Mouse (Mus musculus) frontal cortex, postnatal 14 days (tissue): ENCODE measurements around the gene Pcnx3.

Experiments used
- DNase-seq, 2 experiments: peaks; one replicate each; pipeline ENCODE4 v3.0.0; 2022; ENCODE audit warnings: low spot score in 2 of 2

Pcnx3 gene

GRCm38 (mm10) chr19:5684236-5684635 is 4.5 kb downstream of the Pcnx3 start:
- no peak for DNase-seq

DNA sequence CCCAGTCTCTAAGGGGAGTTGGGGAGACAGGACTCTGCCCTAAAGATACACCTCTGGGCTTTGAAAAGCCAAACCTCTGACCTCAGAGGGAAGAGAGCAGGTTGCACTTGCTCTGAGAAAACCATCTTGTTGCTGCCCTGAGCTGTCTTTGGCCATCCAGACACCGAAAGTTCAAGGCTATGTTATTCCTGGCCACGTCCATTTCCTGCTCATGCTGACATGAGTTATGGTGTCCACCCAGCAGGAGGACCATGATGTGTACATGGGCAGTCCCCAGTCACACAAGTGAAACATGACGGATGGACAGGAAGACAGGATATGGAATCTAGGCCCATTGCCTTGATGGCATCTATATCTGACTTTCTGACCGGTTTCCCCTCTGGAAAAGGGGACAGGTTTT is 8.3 kb downstream of the Pcnx3 start:
- no peak for DNase-seq

GRCm38 (mm10) chr19:5668372-5668771 is 20.3 kb downstream of the Pcnx3 start:
- no peak for DNase-seq

GRCm38 (mm10) chr19:5666386-5666785 is 22.3 kb downstream of the Pcnx3 start:
- no peak for DNase-seq

DNA sequence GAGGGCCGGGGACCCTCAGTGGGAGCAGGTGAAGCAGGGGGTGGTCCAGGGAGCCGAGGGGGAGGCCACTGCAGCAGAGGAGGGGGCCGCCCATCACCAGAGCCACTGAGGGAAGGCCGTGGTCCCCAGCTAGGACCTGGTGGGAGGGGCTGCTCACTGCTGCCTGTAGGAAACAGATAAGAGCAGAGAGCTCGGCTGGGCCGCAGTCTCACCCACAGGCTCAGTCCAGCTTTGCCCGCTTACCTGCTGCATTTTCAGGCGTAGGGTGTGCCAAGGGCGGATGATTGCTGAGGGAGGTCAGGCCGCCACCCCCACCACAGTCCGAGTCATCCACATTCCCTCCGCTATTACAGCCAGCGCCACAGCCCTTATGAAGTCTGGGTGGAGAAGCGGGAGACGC is 23.2 kb downstream of the Pcnx3 start:
- no peak for DNase-seq

DNA sequence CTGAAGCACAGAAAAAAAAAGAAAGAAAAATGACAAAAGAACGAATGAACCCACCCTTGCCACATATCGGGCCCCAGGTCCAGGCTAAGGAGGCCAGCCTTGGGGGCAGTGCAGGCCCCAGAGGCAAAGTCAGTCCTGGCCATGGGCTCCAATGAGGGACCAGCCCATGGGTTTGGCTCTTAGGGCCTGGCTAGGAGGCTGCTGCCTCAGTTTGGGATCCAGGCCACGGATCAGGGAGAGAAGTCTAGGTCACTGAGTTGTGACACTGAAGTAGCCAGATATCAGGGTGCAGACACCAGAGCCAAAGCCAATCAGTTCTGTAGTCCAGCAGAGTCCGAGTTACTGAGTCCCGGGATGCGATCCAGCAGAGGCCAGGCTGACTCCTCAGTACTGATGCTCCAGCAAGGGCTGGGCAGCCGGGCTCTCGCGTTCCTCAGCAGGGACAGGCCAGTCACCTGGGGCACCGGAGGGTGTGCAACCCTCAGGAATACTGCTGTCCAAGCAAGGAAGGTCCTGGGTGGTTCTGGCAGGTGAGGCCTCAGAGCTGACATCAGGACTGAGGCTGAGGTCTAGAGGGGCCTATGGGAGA is 23.9 kb downstream of the Pcnx3 start:
- DNase-seq = no peak

- peak; percentile 65 to 76 for DNase-seq
These were observed 25.5 kb downstream of the Pcnx3 start, which contains the start of gene Sipa1 for GRCm38 (mm10) chr19:5662981-5663913. Sipa1 (minus strand) TSS chr19:5663707.

DNA sequence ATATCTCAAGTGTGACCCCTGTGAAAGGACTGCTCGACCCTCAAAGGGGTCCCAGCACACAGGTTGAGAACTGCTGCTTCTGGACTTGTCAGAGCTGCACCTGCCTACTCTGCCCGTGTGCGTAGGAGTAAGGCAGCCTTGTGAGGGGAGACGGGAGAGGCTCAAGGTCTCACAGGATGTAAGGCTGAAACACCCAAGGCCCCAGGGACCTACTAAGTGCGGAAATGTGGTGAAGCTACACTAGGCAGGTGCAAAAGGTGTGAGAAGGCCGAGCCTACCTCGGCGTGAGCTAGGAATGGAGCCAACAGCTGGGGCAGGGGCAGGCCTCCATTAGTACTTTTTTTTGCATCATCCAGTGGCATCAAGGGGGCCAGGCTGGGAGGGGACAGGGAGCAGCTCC is 26.4 kb downstream of the Pcnx3 start:
- DNase-seq = no peak

DNA sequence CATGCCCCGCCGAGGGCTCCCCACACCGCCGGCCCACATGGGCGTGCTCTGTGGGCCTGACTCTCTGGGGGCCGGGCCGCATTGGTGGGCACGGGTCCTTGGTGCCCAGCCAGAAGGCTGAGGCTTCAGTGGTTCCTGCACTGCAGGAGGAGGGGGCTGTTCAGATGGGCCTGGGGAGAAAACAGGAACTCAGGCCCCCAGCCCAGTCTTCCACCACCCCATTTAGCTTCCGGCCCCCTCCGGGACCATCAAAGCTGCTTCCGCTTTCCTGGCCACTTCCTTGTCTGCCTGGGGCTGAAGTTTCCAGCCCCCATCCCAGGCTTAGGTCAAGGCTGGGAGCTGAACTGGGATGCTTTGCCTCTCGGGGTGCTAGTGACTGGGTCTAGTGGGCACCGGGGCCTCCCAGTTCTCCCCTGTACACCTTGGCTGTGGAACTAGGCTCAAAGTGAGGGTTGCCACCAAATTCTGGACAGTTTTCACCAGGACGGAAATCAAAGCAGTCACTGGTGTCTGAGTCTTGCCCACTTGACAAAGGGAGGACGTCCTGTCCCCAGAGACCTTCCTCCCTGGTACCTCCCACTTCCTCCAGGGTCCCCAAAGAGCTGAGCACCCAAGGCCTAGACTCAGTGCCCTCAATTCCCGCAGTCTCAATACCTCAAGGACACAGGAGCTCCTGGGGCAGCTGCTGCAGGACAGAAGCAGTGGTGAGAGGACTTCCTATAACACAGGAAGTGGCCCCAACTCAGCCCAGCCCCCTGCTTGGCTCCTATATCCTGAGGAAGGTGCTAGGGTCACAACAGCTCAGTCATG is 27.6 kb downstream of the Pcnx3 start:
- peak in 1 of 2 experiments; percentile 44 for DNase-seq

GRCm38 (mm10) chr19:5654720-5655298 is 33.9 kb downstream of the Pcnx3 start:
- DNase-seq = no peak

DNA sequence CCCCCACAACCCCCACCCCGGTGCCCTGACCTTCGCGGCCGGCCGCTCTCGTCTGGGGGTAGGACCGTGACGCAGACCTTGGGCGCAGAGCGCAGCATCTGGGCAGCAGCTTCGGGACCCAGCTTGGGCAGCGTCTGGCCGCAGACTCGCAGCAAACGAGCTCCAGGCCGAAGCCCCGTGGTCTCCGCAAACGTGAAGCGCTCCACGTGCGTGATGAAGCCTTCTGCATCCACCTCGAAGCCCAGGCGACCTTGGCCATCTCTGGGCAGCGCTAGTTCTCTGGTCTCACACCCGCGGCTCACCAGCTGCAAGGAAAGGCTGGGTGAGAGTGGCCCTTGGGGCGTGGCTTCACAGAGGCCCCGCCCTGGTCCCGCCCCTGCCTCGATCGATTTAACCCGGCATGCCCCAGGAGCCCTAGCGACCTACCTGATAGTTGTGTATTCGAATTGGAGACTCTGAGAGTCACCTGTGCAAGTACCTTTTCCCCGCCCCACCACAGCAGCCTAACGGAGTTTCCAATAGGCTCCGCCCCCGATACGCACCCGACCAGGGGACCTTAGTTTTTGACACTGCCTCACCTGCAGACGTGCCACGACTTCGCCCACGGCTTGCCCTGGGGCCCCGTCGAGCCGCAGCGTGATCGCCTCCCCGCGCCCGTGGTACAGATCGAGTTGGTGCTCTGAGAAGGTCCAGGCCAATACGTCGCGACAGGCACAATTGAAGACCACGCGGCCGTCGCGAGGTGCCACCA is 34.6 kb downstream of the Pcnx3 start:
- no peak for DNase-seq

DNA sequence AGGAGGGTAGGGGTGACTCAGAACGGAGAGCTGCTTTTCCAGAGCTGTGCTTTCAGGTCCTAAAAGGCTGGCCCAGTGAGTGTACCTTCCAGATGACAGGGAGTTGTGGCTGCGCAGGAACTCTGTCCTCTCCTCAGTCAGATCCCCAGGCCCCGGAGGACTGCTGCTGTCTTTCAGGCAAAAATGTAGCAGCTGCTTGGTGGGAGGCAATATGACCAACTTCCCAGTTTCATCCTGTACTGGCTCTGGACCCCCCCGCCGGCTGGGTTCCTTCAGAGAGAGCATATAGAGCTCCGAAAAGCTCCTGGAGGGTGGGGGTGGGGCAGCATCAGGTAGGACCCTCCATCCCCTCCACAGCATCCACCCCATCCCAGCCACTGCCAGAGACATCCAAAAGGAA is 36.1 kb downstream of the Pcnx3 start:
- no peak for DNase-seq

GRCm38 (mm10) chr19:5651502-5652274 is 37.0 kb downstream of the Pcnx3 start:
- DNase-seq = no peak

DNA sequence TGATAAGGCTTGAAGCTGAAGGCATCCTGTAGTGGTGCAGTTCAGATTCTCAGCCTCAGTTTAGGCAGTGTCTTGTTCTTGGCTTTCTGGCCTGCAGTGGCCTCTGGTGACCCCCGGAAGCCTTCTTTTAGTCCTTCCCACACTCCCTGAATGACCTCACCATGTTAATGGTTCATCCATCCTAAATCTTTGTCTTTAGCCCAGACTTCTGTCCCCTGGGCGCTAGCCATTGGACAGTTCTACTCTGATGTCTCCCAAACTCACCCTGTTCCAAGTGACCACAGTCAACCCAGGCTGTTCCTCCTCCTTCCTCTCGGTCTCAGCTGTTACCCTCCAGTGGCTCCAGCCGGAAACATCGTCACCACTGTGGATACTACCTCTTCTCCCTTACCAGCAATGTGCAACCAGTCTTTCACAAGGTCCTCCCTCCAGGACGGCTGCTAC is 39.4 kb downstream of the Pcnx3 start:
- no peak for DNase-seq

GRCm38 (mm10) chr19:5648401-5649297 is 40.1 kb downstream of the Pcnx3 start:
- DNase-seq = peak; percentile 71 to 75

DNA sequence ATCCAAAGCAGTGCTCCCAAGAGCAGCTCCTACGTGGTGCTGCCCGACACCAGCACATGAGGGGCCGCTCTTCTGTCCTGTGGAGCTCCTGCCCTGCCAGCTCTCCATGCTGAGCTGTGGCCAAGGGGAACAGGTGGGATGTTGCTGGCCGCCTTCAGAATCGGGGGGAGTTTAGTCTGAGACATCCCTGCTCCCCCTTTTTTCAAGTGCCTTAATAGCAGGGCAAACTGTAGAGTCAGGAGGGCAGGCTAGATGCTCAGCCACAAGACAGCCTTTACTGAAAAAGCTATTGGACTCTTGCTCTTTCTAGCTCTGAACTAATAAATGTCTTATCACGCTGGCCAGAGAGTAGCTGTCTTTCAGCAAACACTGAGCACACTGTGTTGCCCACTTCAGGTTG is 40.9 kb downstream of the Pcnx3 start:
- no peak for DNase-seq

GRCm38 (mm10) chr19:5646731-5647330 is 41.9 kb downstream of the Pcnx3 start:
- no peak for DNase-seq

- DNase-seq = no peak
These were observed 43.4 kb downstream of the Pcnx3 start for GRCm38 (mm10) chr19:5645280-5645679.

DNA sequence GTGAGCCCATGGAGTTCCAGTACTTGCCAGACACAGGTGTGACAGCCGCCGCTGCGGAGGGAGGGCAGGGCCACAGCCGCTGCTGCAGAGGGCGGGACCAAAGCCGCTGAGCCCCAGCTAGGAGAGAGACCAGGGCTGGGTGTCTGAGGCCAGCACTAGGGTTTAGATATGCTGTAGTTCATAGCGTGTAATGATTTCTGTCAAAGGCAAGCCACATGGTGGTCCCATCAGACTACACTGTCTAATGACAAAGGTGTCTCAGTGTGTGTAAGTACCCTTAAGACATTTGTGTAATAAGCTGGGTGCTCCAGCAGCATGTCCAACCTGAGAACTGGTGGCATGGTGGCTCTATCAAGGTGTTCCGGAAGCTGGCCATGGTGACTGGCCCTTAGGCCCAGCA is 47.1 kb downstream of the Pcnx3 start:
- no peak for DNase-seq
